Mouse (Mus musculus): ENCODE data around the gene Tmem30b. TPM values are rescaled to one million over a fixed set of nuclear protein-coding genes. Genes with fewer than 3 reads are reported as not detected.

Tmem30b gene
- polyA plus RNA-seq, 2 experiments, result 1.9 to 3.8 TPM

DNA sequence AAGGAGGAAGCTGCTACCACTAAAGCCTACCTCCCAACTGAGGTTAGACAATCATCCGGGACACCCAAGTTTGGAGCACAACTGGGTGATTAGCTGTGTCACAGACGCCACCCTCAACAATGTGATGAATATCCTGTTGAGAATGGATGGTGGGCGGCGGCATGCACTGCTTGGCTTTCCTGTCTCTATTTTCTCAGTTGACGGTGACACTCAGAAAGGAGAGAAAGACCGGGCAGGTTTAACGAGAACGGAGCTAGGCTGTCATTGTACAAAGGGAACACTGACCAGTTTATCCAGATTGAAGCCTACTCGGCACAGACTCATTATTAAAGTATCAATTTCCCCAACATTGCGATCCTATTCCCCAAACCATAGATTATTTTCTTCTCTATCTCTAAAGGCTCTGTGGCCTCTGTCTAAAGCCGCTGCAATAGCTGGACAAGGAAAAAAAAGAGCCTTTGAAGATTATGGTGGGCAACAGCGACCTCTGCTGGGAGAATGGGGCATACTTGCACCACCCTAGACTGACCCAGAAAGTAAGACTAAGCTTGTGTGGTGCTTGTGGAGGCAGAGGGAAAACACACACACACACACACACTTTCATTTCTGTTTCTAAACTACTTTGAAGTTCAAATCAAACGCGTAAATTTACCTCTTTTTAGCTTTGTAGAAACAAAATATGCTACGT, 29.0 kb downstream of the Tmem30b start:
- Histone ChIP-seq H3K36me3 (replicated peaks; ENCODE audit: control insufficient read depth, insufficient read depth, low read depth) (no peaks in the 10 kb centered on the region), H3K4me1 (replicated peaks; ENCODE audit: control insufficient read depth in 2 of 2, insufficient read depth in 2 of 2, low read length in 1 of 2) (no peaks in the 10 kb centered on the region), H3K27me3 (ENCODE audit: control insufficient read depth, insufficient read depth, low read length) (no peaks in the 10 kb centered on the region), H3K4me2 (ENCODE audit: low read depth) (no peak overlapping the region), H3K9me3 (ENCODE audit: control insufficient read depth, low read length) (no peaks in the 10 kb centered on the region), H3K27ac (no peak overlapping the region), H3K4me3 (ENCODE audit: insufficient read depth in 1 of 2, low read depth in 2 of 2, low read length in 2 of 2) (no peak overlapping the region), H3K9ac (replicated peaks) (no peak overlapping the region)
- TF ChIP-seq CTCF (IDR thresholded peaks at IDR 0.05; ENCODE audit: low read depth) (peak; percentile 73), EP300 (IDR thresholded peaks at IDR 0.05; ENCODE audit: low read depth) (no peak)
- ATAC-seq (ENCODE audit: insufficient read depth) (no peak), DNase-seq (ENCODE audit: low read depth in 3 of 3, low spot score in 3 of 3) (peak in 2 of 3 experiments; percentile 25 to 32)
- 36% methylated on average over 15 of the region's 15 CpGs for WGBS (ENCODE audit: insufficient replicate concordance)

DNA sequence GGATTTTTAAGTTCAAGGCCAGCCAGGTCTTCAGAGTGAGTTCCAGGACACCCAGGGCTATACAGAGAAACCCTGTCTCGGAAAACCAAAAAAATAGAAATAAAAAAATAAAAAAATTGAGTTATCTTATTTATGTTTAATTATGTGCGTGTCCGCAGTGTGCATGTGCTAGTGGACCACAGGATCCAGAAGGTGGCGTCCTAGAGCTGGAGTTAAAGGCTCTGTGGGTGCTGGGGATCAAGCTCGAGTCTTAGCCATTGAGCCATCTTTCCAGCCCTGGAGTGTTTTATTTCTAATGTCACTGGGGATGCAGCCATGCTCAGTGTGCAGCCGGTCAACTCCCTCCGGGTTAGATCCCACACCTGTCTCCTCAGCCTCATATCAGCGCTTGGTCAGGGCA, 29.7 kb downstream of the Tmem30b start:
- Histone ChIP-seq H3K27ac (no peak overlapping the region), H3K27me3 (ENCODE audit: control insufficient read depth, insufficient read depth, low read length) (no peaks in the 10 kb centered on the region), H3K4me1 (replicated peaks; ENCODE audit: control insufficient read depth in 2 of 2, insufficient read depth in 2 of 2, low read length in 1 of 2) (no peaks in the 10 kb centered on the region), H3K36me3 (replicated peaks; ENCODE audit: control insufficient read depth, insufficient read depth, low read depth) (no peaks in the 10 kb centered on the region), H3K4me3 (ENCODE audit: insufficient read depth in 1 of 2, low read depth in 2 of 2, low read length in 2 of 2) (no peak overlapping the region), H3K4me2 (ENCODE audit: low read depth) (no peak overlapping the region), H3K9ac (replicated peaks) (no peak overlapping the region), H3K9me3 (ENCODE audit: control insufficient read depth, low read length) (no peaks in the 10 kb centered on the region)
- DNase-seq (ENCODE audit: low read depth in 3 of 3, low spot score in 3 of 3), result no peak
- no peak for ATAC-seq (ENCODE audit: insufficient read depth)
- no peak for TF ChIP-seq EP300 (IDR thresholded peaks at IDR 0.05; ENCODE audit: low read depth)
- no peak for TF ChIP-seq CTCF (IDR thresholded peaks at IDR 0.05; ENCODE audit: low read depth)
- 70% methylated on average over 8 of the region's 8 CpGs for WGBS (ENCODE audit: insufficient replicate concordance)

DNA sequence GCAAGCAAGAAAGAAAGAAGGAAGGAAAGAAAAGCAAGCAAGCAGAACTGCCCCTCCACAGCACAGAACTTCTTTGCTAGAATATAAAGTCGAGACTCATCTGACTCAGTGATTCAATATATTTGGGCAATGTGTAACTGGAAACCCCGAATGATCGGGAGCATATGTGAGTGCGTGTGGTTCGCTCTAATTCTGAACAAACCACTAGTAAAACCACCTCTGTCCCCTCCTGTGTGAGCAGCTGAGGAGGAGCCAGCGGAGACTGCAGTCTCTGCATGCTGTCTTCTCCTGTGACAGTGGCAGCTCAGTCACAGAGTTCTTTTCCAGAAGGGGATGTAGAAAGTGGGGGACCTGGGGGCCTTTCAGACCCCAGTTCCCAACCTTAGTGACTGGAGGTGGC, 31.5 kb downstream of the Tmem30b start:
- 55% methylated on average over 6 of the region's 6 CpGs for WGBS (ENCODE audit: insufficient replicate concordance)
- no peak for ATAC-seq (ENCODE audit: insufficient read depth)
- no peak for DNase-seq (ENCODE audit: low read depth in 3 of 3, low spot score in 3 of 3)

DNA sequence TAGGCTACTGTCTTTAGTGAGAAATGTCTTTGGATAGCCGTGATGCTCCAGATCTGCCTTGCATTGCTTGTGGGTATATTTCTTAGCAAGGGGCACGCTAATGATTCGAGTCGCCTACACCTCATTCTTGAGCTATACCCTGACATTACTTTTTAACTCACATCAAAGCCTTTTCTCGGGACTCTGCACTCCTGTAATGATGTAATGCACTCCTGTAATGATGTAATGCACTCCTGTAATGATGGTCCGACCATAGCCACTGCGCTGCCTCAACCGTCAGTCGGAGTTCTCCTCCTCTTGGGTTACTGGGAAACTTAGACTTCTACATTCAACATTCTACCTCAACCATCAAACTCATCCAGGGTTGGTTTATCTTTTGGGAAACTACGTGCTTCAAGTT, 32.2 kb downstream of the Tmem30b start:
- H3K9ac ChIP-seq (replicated peaks), result no peak overlapping the region
- H3K27ac ChIP-seq, result no peak overlapping the region
- WGBS (ENCODE audit: insufficient replicate concordance), result 64% methylated on average over 10 of the region's 10 CpGs
- no peaks in the 10 kb centered on the region for H3K9me3 ChIP-seq (ENCODE audit: control insufficient read depth, low read length)
- H3K27me3 ChIP-seq (ENCODE audit: control insufficient read depth, insufficient read depth, low read length), result no peaks in the 10 kb centered on the region
- TF ChIP-seq EP300 (IDR thresholded peaks at IDR 0.05; ENCODE audit: low read depth) (no peak), CTCF (IDR thresholded peaks at IDR 0.05; ENCODE audit: low read depth) (no peak)
- ATAC-seq (ENCODE audit: insufficient read depth), result no peak
- no peak overlapping the region for H3K4me2 ChIP-seq (ENCODE audit: low read depth)
- no peaks in the 10 kb centered on the region for H3K36me3 ChIP-seq (replicated peaks; ENCODE audit: control insufficient read depth, insufficient read depth, low read depth)
- no peak for DNase-seq (ENCODE audit: low read depth in 3 of 3, low spot score in 3 of 3)
- no peak overlapping the region for H3K4me3 ChIP-seq (ENCODE audit: insufficient read depth in 1 of 2, low read depth in 2 of 2, low read length in 2 of 2)
- H3K4me1 ChIP-seq (replicated peaks; ENCODE audit: control insufficient read depth in 2 of 2, insufficient read depth in 2 of 2, low read length in 1 of 2), result no peaks in the 10 kb centered on the region

More for the DNA sequence above, 31.5 kb downstream of the Tmem30b start:
- H3K36me3 ChIP-seq (replicated peaks; ENCODE audit: control insufficient read depth, insufficient read depth, low read depth), result no peaks in the 10 kb centered on the region
- no peak overlapping the region for H3K9ac ChIP-seq (replicated peaks)
- no peak overlapping the region for H3K4me3 ChIP-seq (ENCODE audit: insufficient read depth in 1 of 2, low read depth in 2 of 2, low read length in 2 of 2)
- H3K27me3 ChIP-seq (ENCODE audit: control insufficient read depth, insufficient read depth, low read length), result no peaks in the 10 kb centered on the region
- TF ChIP-seq CTCF (IDR thresholded peaks at IDR 0.05; ENCODE audit: low read depth) (no peak), EP300 (IDR thresholded peaks at IDR 0.05; ENCODE audit: low read depth) (no peak)
- no peaks in the 10 kb centered on the region for H3K4me1 ChIP-seq (replicated peaks; ENCODE audit: control insufficient read depth in 2 of 2, insufficient read depth in 2 of 2, low read length in 1 of 2)
- no peaks in the 10 kb centered on the region for H3K9me3 ChIP-seq (ENCODE audit: control insufficient read depth, low read length)
- no peak overlapping the region for H3K4me2 ChIP-seq (ENCODE audit: low read depth)
- H3K27ac ChIP-seq, result no peak overlapping the region

DNA sequence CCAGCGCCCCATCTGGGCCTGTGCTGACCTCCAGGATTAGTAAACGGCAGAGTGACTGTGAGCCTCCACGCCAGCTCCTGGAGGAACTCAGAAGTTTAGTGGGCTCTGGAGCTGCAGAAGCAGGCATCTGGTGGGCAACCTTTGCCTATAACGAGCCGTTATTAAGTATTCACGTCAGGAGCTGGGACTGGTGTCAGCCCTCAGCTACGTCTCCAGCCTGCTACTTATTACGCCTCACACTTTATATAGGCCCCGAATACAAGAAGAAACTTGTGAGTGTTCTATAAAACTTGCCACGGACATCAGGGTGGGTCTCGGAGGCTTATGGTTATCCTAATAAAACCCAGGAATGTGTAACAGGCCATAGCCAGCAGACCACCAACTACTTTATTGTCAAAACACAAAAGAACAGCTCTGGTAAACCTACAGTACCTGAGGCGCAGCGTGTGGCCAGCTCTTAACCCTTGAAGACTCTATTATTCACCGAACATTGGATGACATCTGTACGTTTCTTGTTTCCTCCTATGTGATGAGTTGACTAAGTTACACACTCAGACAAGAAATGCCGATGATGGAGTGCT, 34.6 kb downstream of the Tmem30b start:
- H3K4me2 ChIP-seq (ENCODE audit: low read depth), result no peak overlapping the region
- no peak overlapping the region for H3K9ac ChIP-seq (replicated peaks)
- H3K4me3 ChIP-seq (ENCODE audit: insufficient read depth in 1 of 2, low read depth in 2 of 2, low read length in 2 of 2), result no peak overlapping the region
- no peaks in the 10 kb centered on the region for H3K27me3 ChIP-seq (ENCODE audit: control insufficient read depth, insufficient read depth, low read length)
- DNase-seq (ENCODE audit: low read depth in 3 of 3, low spot score in 3 of 3) (no peak), ATAC-seq (ENCODE audit: insufficient read depth) (no peak)
- TF ChIP-seq CTCF (IDR thresholded peaks at IDR 0.05; ENCODE audit: low read depth), result no peak
- no peak for TF ChIP-seq EP300 (IDR thresholded peaks at IDR 0.05; ENCODE audit: low read depth)
- no peaks in the 10 kb centered on the region for H3K9me3 ChIP-seq (ENCODE audit: control insufficient read depth, low read length)
- no peaks in the 10 kb centered on the region for H3K36me3 ChIP-seq (replicated peaks; ENCODE audit: control insufficient read depth, insufficient read depth, low read depth)
- H3K4me1 ChIP-seq (replicated peaks; ENCODE audit: control insufficient read depth in 2 of 2, insufficient read depth in 2 of 2, low read length in 1 of 2), result no peaks in the 10 kb centered on the region
- 62% methylated on average over 16 of the region's 16 CpGs for WGBS (ENCODE audit: insufficient replicate concordance)
- H3K27ac ChIP-seq, result no peak overlapping the region
